Mouse (Mus musculus): ENCODE data around the gene Gm45208.

Gene Gm45208

GRCm38 (mm10) chrX:7775501-7776205 is 53.6 kb downstream of the Gm45208 start:
- DNase-seq = no peak

- DNase-seq = peak in 1 of 2 experiments; percentile 45
Observed at GRCm38 (mm10) chrX:7776329-7777082, 54.5 kb downstream of the Gm45208 start.

DNA sequence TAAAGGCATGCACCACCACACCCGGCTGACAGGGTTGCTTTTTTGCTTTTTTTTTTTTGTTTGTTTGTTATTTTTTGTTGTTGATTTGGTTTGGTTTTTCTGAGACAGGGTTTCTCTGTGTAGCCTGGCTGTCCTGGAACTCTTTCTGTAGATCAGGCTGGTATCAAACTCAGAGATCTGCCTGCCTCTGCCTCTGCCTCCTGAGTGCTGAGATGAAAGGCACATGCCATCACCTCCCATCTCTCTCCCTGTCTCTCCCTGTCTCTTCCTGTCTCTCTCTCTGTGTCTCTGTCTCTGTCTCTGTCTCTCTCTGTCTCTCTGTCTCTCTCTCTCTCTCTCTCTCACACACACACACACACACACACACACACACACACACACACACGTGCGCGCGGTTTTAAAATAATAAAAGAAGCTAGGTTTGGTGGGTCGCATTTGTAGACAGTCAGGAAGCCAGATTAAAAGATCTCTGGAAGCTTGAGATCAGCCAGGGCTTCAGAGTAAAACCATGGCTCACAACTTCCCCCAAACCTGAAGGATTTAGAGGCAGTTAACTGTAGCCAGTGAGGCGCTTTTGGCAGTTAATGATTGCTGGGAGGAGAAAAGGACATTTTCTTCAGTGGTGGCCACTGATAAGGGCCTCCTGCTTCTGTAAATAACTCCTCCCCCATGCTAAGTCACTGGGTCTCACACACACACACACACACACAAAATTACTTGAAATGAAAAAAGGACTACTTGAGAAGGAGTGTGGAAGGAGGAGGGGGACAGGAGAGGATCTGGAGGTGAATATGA is 56.6 kb downstream of the Gm45208 start:
- DNase-seq = no peak

DNA sequence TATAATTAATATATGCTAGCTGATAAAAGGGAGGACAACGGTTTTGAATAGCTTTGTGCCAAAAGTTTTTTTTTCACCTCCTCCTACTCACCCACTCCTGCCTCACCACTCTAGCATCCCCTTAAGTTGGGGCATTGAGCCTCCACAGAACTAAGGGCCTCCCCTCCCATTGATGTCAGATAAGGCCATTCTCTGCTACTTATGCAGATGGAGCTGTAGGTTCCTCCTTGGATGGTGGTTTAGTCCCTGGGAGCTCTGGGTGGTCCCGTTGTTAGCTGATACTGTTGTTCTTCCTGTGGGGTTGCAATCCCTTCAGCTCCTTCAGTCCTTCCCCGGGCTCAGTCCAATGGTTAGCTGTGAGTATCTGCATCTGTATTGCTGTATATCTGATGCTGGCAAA is 57.2 kb downstream of the Gm45208 start:
- no peak for DNase-seq
